Mouse (Mus musculus): ENCODE measurements around the gene Pik3c2g. TPM values are rescaled to one million over a fixed set of nuclear protein-coding genes. Genes with fewer than 3 reads are reported as not detected.

Pik3c2g gene
- total and polyA plus RNA-seq, 3 experiments: 0.27 TPM; not detected in 2

DNA sequence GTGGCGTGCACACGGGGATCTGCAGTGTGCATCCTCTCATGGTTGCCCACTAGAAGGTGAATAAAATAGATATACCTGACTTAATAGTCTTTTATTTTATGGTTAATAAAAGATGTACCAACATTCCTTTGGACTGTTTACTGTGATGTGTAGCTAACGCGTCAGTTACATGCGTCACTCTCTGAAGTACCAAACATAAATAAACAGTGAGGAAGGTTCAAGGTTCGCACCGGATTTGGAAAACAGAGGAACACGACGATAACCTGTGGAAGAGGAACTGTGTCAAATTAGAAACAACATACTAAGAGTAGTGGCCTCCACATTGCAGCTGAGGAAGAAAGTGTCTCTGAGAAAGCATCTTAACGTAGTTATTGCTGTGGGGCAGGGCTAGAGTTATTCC lies 402.6 kb downstream of the Pik3c2g start:
- no peaks in the 10 kb centered on the region for H3K4me1 ChIP-seq (ENCODE audit: insufficient read depth, low read depth, low read length)
- ATAC-seq (ENCODE audit: extremely low read depth, insufficient number of reproducible peaks, low FRiP score, poor library complexity, severe bottlenecking) (no peak), DNase-seq (ENCODE audit: low spot score) (no peak)
- H3K27me3 ChIP-seq (ENCODE audit: insufficient read depth, low read length): no peaks in the 10 kb centered on the region
- H3K9me3 ChIP-seq (replicated peaks): peaks cover 10% of the 10 kb centered on the region
- no peak for TF ChIP-seq TAL1 (conservative IDR thresholded peaks at IDR 0.05; ENCODE audit: low read depth, low read length)
- TF ChIP-seq GATA1 (IDR thresholded peaks at IDR 0.05; ENCODE audit: borderline replicate concordance, low read length): no peak
- TF ChIP-seq CTCF (IDR thresholded peaks at IDR 0.05; ENCODE audit: low read depth, low read length): no peak
- no peak for TF ChIP-seq POLR2AphosphoS5 (IDR thresholded peaks at IDR 0.05; ENCODE audit: insufficient replicate concordance, low read depth, low read length)
- TF ChIP-seq GATA2 (IDR thresholded peaks at IDR 0.05; ENCODE audit: borderline replicate concordance, low read depth, low read length): no peak
- H3K36me3 ChIP-seq (replicated peaks): no peaks in the 10 kb centered on the region
- H3K4me3 ChIP-seq (ENCODE audit: low read depth, low read length): no peak overlapping the region

GRCm38 (mm10) chr6:140005181-140005580 lies 418.2 kb downstream of the Pik3c2g start:
- TF ChIP-seq POLR2AphosphoS5 (IDR thresholded peaks at IDR 0.05; ENCODE audit: insufficient replicate concordance, low read depth, low read length) (no peak), GATA1 (IDR thresholded peaks at IDR 0.05; ENCODE audit: borderline replicate concordance, low read length) (no peak), TAL1 (conservative IDR thresholded peaks at IDR 0.05; ENCODE audit: low read depth, low read length) (no peak), GATA2 (IDR thresholded peaks at IDR 0.05; ENCODE audit: borderline replicate concordance, low read depth, low read length) (no peak), CTCF (IDR thresholded peaks at IDR 0.05; ENCODE audit: low read depth, low read length) (no peak)
- Histone ChIP-seq H3K4me3 (ENCODE audit: low read depth, low read length) (no peak overlapping the region), H3K4me1 (ENCODE audit: insufficient read depth, low read depth, low read length) (no peaks in the 10 kb centered on the region), H3K9me3 (replicated peaks) (peaks cover 19% of the 10 kb centered on the region), H3K27me3 (ENCODE audit: insufficient read depth, low read length) (no peaks in the 10 kb centered on the region), H3K36me3 (replicated peaks) (no peaks in the 10 kb centered on the region)
- ATAC-seq (ENCODE audit: extremely low read depth, insufficient number of reproducible peaks, low FRiP score, poor library complexity, severe bottlenecking) (no peak), DNase-seq (ENCODE audit: low spot score) (no peak)

Other genes with a start within 250 kb of the Pik3c2g start
- gene Rergl, start 85.2 kb upstream of the Pik3c2g start, total RNA-seq (2014; fragmentation: Nextera tagmentation): not detected in 2 replicates
- gene Rergl, start 85.2 kb upstream of the Pik3c2g start, total RNA-seq (2017): not detected in 2 replicates
- gene Rergl, start 85.2 kb upstream of the Pik3c2g start, polyA plus RNA-seq (2012): not detected in 2 replicates

Measured in G1E (cell line).